Mouse (Mus musculus) lung, postnatal 0 days (tissue): ENCODE measurements around the gene Stxbp6.

Experiments
- CTCF ChIP-seq: IDR thresholded peaks from 2 replicates; pipeline ENCODE4 v1.5.1; 2016; ENCODE audit warnings: antibody characterized with exemption, mild to moderate bottlenecking
- EP300 ChIP-seq: IDR thresholded peaks from 2 replicates; pipeline ENCODE4 v1.6.1; 2016; ENCODE audit warnings: antibody characterized with exemption, mild to moderate bottlenecking, control low read depth

GRCm38 (mm10) chr12:44971477-44971876 is 103.0 kb downstream of the Stxbp6 start:
- TF ChIP-seq CTCF (no peak), EP300 (no peak)
